Mouse (Mus musculus) limb, embryonic 14.5 days (tissue): Measurements from ENCODE around the gene Fndc8. TPM values are rescaled to one million over a fixed set of nuclear protein-coding genes. Genes with fewer than 3 reads are reported as not detected.

Source experiments
- ATAC-seq: fragments of 200-750 bp; cut with Nextera tagmentation; 2 replicates; pipeline ENCODE4 v1.8.0; 2017; ENCODE audit warnings: low read depth, moderate number of reproducible peaks, moderate TSS enrichment; ENCODE audit not compliant: low FRiP score
- DNase-seq: peaks from one replicate; pipeline ENCODE4 v3.0.0-alpha.2; 2015; ENCODE audit warnings: low spot score
- H3K27ac ChIP-seq: fragments of 300-500 bp; sonication (generic); replicated peaks from 2 replicates; pipeline ENCODE4 v1.5.1; 2014; ENCODE audit warnings: low read depth, mild to moderate bottlenecking, low read length, moderate library complexity, mixed read lengths
- H3K27me3 ChIP-seq: fragments of 300-500 bp; sonication (generic); 2 replicates; pipeline ENCODE4 v1.6.1; 2014; ENCODE audit warnings: low read length, mixed read lengths; ENCODE audit not compliant: control insufficient read depth, insufficient read depth
- H3K36me3 ChIP-seq: fragments of 300-500 bp; sonication (generic); 2 replicates; pipeline ENCODE4 v1.6.1; 2014; ENCODE audit warnings: mild to moderate bottlenecking, low read length, moderate library complexity, mixed read lengths; ENCODE audit not compliant: control insufficient read depth, insufficient read depth
- H3K4me1 ChIP-seq: fragments of 300-500 bp; sonication (generic); 2 replicates; pipeline ENCODE4 v1.6.1; 2014; ENCODE audit warnings: antibody characterized with exemption, low read length, mixed read lengths; ENCODE audit not compliant: control insufficient read depth, insufficient read depth
- H3K4me2 ChIP-seq: fragments of 300-500 bp; sonication (generic); replicated peaks from 2 replicates; pipeline ENCODE4 v1.6.1; 2014; ENCODE audit warnings: low read depth, mild to moderate bottlenecking, low read length, moderate library complexity; ENCODE audit not compliant: severe bottlenecking
- H3K4me3 ChIP-seq: fragments of 300-500 bp; sonication (generic); replicated peaks from 2 replicates; pipeline ENCODE4 v1.5.1; 2014; ENCODE audit warnings: low read length
- H3K9ac ChIP-seq: fragments of 300-500 bp; sonication (generic); 2 replicates; pipeline ENCODE4 v1.6.1; 2014; ENCODE audit warnings: mild to moderate bottlenecking, low read depth, low read length, moderate library complexity; ENCODE audit not compliant: severe bottlenecking
- H3K9me3 ChIP-seq: fragments of 300-500 bp; sonication (generic); 2 replicates; pipeline ENCODE4 v1.6.1; 2016; ENCODE audit warnings: low read length; ENCODE audit not compliant: control insufficient read depth
- POLR2A ChIP-seq: fragments of 200-500 bp; IDR thresholded peaks from 2 replicates; pipeline ENCODE4 v1.8.0; 2012; ENCODE audit warnings: inconsistent platforms, mild to moderate bottlenecking, moderate library complexity, borderline replicate concordance; ENCODE audit not compliant: insufficient read depth, insufficient read length; ENCODE audit errors: extremely low read depth
- WGBS: fragments of 180-500 bp; shearing (Covaris S2); extraction: QIAGEN DNeasy Blood & Tissue Kit; methylation state at CpG from one replicate; pipeline ENCODE4 v1.1.7; 2014; 5-methylcytosine and 5-hydroxymethylcytosine counted together
- polyA plus RNA-seq, 2 experiments: library from polyadenylated mRNA; depleted of rRNA in 1 of 2; stranded (reverse) in 1 of 2; unstranded in 1 of 2; fragments of >200 nt; fragmentation: Nextera tagmentation in 1 of 2; extraction: Ambion mirVana in 1 of 2; gene quantifications; 2 replicates each; pipeline versions ENCODE4 v1.2.1 to v1.2.3; 2012 to 2014

The Fndc8 gene
- polyA plus RNA-seq, 2 experiments = 0.10 to 0.25 TPM

GRCm38 (mm10) chr11:82945636-82946035, 53.7 kb downstream of the Fndc8 start:
- TF ChIP-seq POLR2A = no peak
- ATAC-seq = no peak
- peaks cover 10% of the 10 kb centered on the region for H3K27me3 ChIP-seq
- H3K36me3 ChIP-seq = no peaks in the 10 kb centered on the region
- DNase-seq = no peak
- no peak overlapping the region for H3K9ac ChIP-seq
- no peaks in the 10 kb centered on the region for H3K4me1 ChIP-seq
- no peak overlapping the region for H3K4me2 ChIP-seq
- no peak overlapping the region for H3K4me3 ChIP-seq
- no peak overlapping the region for H3K27ac ChIP-seq
- 58% methylated on average over 2 of the region's 2 CpGs for WGBS
- H3K9me3 ChIP-seq = no peaks in the 10 kb centered on the region

DNA sequence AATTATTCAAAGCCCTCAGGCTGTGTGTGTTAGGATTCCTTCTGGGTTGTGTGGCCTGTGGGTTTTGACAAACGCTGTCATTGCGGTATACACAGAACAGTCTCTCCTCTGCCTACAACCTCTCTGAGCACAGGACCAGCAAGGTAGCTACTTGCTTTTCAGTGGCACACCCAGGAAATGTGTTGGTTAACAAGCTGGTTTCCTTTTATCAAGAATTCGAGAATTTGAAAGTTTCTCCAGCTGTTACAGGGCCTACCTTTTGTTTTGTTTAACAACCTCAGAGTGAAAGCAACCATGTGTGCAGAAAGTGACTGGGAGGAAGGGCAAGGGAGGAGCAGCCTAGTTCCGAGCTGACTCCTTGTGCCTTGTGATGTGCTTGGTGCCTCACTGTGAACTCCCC, 55.5 kb downstream of the Fndc8 start:
- H3K4me2 ChIP-seq = no peak overlapping the region
- no peak overlapping the region for H3K9ac ChIP-seq
- DNase-seq (no peak), ATAC-seq (no peak)
- WGBS = 47% methylated on average over 4 of the region's 4 CpGs
- peaks cover 27% of the 10 kb centered on the region for H3K27me3 ChIP-seq
- H3K4me1 ChIP-seq = no peaks in the 10 kb centered on the region
- no peak overlapping the region for H3K27ac ChIP-seq
- no peak overlapping the region for H3K4me3 ChIP-seq
- no peaks in the 10 kb centered on the region for H3K9me3 ChIP-seq
- no peak for TF ChIP-seq POLR2A
- no peaks in the 10 kb centered on the region for H3K36me3 ChIP-seq

GRCm38 (mm10) chr11:82949036-82949435, 57.1 kb downstream of the Fndc8 start:
- Histone ChIP-seq H3K4me1 (no peaks in the 10 kb centered on the region), H3K27ac (no peak overlapping the region), H3K27me3 (peaks cover 38% of the 10 kb centered on the region), H3K9ac (no peak overlapping the region), H3K4me2 (no peak overlapping the region), H3K4me3 (no peak overlapping the region), H3K36me3 (no peaks in the 10 kb centered on the region), H3K9me3 (no peaks in the 10 kb centered on the region)
- 82% methylated on average over 9 of the region's 9 CpGs for WGBS
- TF ChIP-seq POLR2A = no peak
- DNase-seq (no peak), ATAC-seq (no peak)

Other genes with a start within 250 kb of the Fndc8 start
- 0.33 TPM in 1 of 2 replicates, not detected in the other for gene Cct6b, start 127.8 kb upstream of the Fndc8 start, polyA plus RNA-seq (2012; rRNA removed)
- 0.25 and 0.37 TPM in 2 replicates for gene Cct6b, start 127.8 kb upstream of the Fndc8 start, polyA plus RNA-seq (2014; fragmentation: Nextera tagmentation; extraction: Ambion mirVana)
- 11.2 and 18.7 TPM in 2 replicates for gene Zfp830, start 127.8 kb upstream of the Fndc8 start, polyA plus RNA-seq (2012; rRNA removed)
- 32.4 and 35.0 TPM in 2 replicates for gene Zfp830, start 127.8 kb upstream of the Fndc8 start, polyA plus RNA-seq (2014; fragmentation: Nextera tagmentation; extraction: Ambion mirVana)
- 35.8 and 37.8 TPM in 2 replicates for gene Lig3, start 111.0 kb upstream of the Fndc8 start, polyA plus RNA-seq (2012; rRNA removed)
- gene Lig3, start 111.0 kb upstream of the Fndc8 start, polyA plus RNA-seq (2014; fragmentation: Nextera tagmentation; extraction: Ambion mirVana) = 38.6 and 40.1 TPM in 2 replicates
- 8.3 and 11.0 TPM in 2 replicates for gene Rffl, start 20.9 kb upstream of the Fndc8 start, polyA plus RNA-seq (2012; rRNA removed)
- gene Rffl, start 20.9 kb upstream of the Fndc8 start, polyA plus RNA-seq (2014; fragmentation: Nextera tagmentation; extraction: Ambion mirVana) = 11.3 and 11.5 TPM in 2 replicates
- 10.5 and 11.5 TPM in 2 replicates for gene Rad51d, start 1.5 kb upstream of the Fndc8 start, polyA plus RNA-seq (2012; rRNA removed)
- 12.9 and 15.1 TPM in 2 replicates for gene Rad51d, start 1.5 kb upstream of the Fndc8 start, polyA plus RNA-seq (2014; fragmentation: Nextera tagmentation; extraction: Ambion mirVana)
- 81.6 and 98.3 TPM in 2 replicates for gene Nle1, start 16.3 kb downstream of the Fndc8 start, polyA plus RNA-seq (2012; rRNA removed)
- gene Nle1, start 16.3 kb downstream of the Fndc8 start, polyA plus RNA-seq (2014; fragmentation: Nextera tagmentation; extraction: Ambion mirVana) = 30.0 and 35.0 TPM in 2 replicates
- 17.8 and 17.9 TPM in 2 replicates for gene Unc45b, start 18.4 kb downstream of the Fndc8 start, polyA plus RNA-seq (2012; rRNA removed)
- gene Unc45b, start 18.4 kb downstream of the Fndc8 start, polyA plus RNA-seq (2014; fragmentation: Nextera tagmentation; extraction: Ambion mirVana) = 16.9 and 24.7 TPM in 2 replicates
- gene Slfn5, start 59.2 kb downstream of the Fndc8 start, polyA plus RNA-seq (2012; rRNA removed) = 1.0 and 1.3 TPM in 2 replicates
- gene Slfn5, start 59.2 kb downstream of the Fndc8 start, polyA plus RNA-seq (2014; fragmentation: Nextera tagmentation; extraction: Ambion mirVana) = 1.6 and 2.1 TPM in 2 replicates
- 5.8 and 7.8 TPM in 2 replicates for gene Slfn9, start 99.7 kb downstream of the Fndc8 start, polyA plus RNA-seq (2012; rRNA removed)
- 11.3 and 12.9 TPM in 2 replicates for gene Slfn9, start 99.7 kb downstream of the Fndc8 start, polyA plus RNA-seq (2014; fragmentation: Nextera tagmentation; extraction: Ambion mirVana)
- gene Slfn8, start 128.7 kb downstream of the Fndc8 start, polyA plus RNA-seq (2012; rRNA removed) = 0.24 and 0.48 TPM in 2 replicates
- gene Slfn8, start 128.7 kb downstream of the Fndc8 start, polyA plus RNA-seq (2014; fragmentation: Nextera tagmentation; extraction: Ambion mirVana) = 0.48 and 0.58 TPM in 2 replicates
- 1.9 and 2.4 TPM in 2 replicates for gene Slfn2, start 173.0 kb downstream of the Fndc8 start, polyA plus RNA-seq (2012; rRNA removed)
- gene Slfn2, start 173.0 kb downstream of the Fndc8 start, polyA plus RNA-seq (2014; fragmentation: Nextera tagmentation; extraction: Ambion mirVana) = 5.2 and 5.3 TPM in 2 replicates
- gene Slfn1, start 224.7 kb downstream of the Fndc8 start, polyA plus RNA-seq (2012; rRNA removed) = 0.14 and 0.19 TPM in 2 replicates
- gene Slfn1, start 224.7 kb downstream of the Fndc8 start, polyA plus RNA-seq (2014; fragmentation: Nextera tagmentation; extraction: Ambion mirVana) = 0.12 and 0.21 TPM in 2 replicates